10 mouse cellular contexts compared by ENCODE assay signal in genomic region chr2:63454263-63455011, GRCm38 (mm10).
DNase-seq lines count a peak whose midpoint lies in the region; ATAC-seq and TF ChIP-seq lines count a peak whose summit lies in the region.
"Had no signal": no experiment of that assay in that cellular context is flagged by ENCODE, and none has a peak within 500 bp of the region (broad histone marks: within the 10 kb centered on the region; RNA-seq: fewer than 3 reads in every experiment).

No protein-coding gene starts in this region.

- peak; percentile 19 to 39 for DNase-seq in heart, adult 18-20 months
- no peak for DNase-seq in heart, adult 8-10 months (ENCODE audit: low spot score)
- peak; percentile 40 for DNase-seq in CH12.LX (ENCODE audit: extremely low read depth)
- peak; percentile 21 to 34 for DNase-seq in layer of hippocampus, postnatal 36 days
- DNase-seq in embryo, embryonic 9.5 days (ENCODE audit: extremely low spot score), result no peak
- DNase-seq in kidney, postnatal 36 days, result no peak

- TF ChIP-seq RAD21 in CH12.LX (IDR thresholded peaks at IDR 0.05; ENCODE audit: low read depth, low read length), result no peak

- no peaks in the 10 kb centered on the region for H3K27me3 ChIP-seq in CH12.LX (replicated peaks)
- H3K27me3 ChIP-seq: embryonic facial prominence, embryonic 15.5 days had no signal

- H3K79me2 ChIP-seq in CH12.LX (replicated peaks; ENCODE audit: control insufficient read depth, extremely low read depth, insufficient read depth, poor library complexity, severe bottlenecking), result no peaks in the 10 kb centered on the region

- no peak for TF ChIP-seq CTCF in CH12.LX (conservative IDR thresholded peaks at IDR 0.05 in 1 of 2, IDR thresholded peaks at IDR 0.05 in 1 of 2; ENCODE audit: low read depth in 2 of 2, low read length in 2 of 2)

- in situ Hi-C loops in CH12.LX (cut with MboI; ENCODE audit: low pct_ligation_motif_present, low pct_unique_long_range_greater_than_20kb, low sequenced_read_pairs), result no loop called here

- peaks cover 6 to 38% of the 10 kb centered on the region in 2 experiments for H3K4me1 ChIP-seq in CH12.LX (ENCODE audit: control insufficient read depth in 1 of 2, insufficient read depth in 2 of 2)
- H3K4me1 ChIP-seq: embryonic facial prominence, embryonic 15.5 days had no signal

- peak overlapping the region; percentile 54; the same call in 1 of the 2 replicates for H3K27ac ChIP-seq in CH12.LX (ENCODE audit: insufficient read depth, low read depth)
- H3K27ac ChIP-seq: embryonic facial prominence, embryonic 15.5 days; macrophage had no signal

- H3K36me3 ChIP-seq in CH12.LX (replicated peaks in 1 of 2; ENCODE audit: control insufficient read depth in 1 of 2, insufficient read depth in 1 of 2, low read length in 1 of 2), result no peaks in the 10 kb centered on the region
- H3K36me3 ChIP-seq: embryonic facial prominence, embryonic 15.5 days had no signal

- TF ChIP-seq POLR2A in CH12.LX (IDR thresholded peaks at IDR 0.05; ENCODE audit: low read depth, low read length), result no peak

- no peaks in the 10 kb centered on the region for H3K9me3 ChIP-seq in CH12.LX (replicated peaks; ENCODE audit: low read length)
- H3K9me3 ChIP-seq: embryonic facial prominence, embryonic 15.5 days had no signal

- dilution Hi-C loops in CH12.LX (cut with MboI; ENCODE audit: extremely low pct_ligation_motif_present, extremely low pct_unique_long_range_greater_than_20kb, low sequenced_read_pairs), result no loop called here

- no peak for TF ChIP-seq EP300 in CH12.LX (IDR thresholded peaks at IDR 0.05; ENCODE audit: low read length)

- H3K9ac ChIP-seq in CH12.LX (ENCODE audit: insufficient read depth, low read depth), result peak overlapping the region; percentile 66
- H3K9ac ChIP-seq: embryonic facial prominence, embryonic 15.5 days had no signal

- ATAC-seq in frontal cortex, adult (ENCODE audit: low TSS enrichment), result peak; percentile 83
- ATAC-seq in inflammation-experienced regulatory T-cells, adult 6 months, result no peak

- peak overlapping the region; percentile 66 for H3K4me2 ChIP-seq in CH12.LX (ENCODE audit: insufficient read depth, low read depth, poor library complexity, severe bottlenecking)
- H3K4me2 ChIP-seq: embryonic facial prominence, embryonic 15.5 days had no signal

- H3K4me3 ChIP-seq in CH12.LX (replicated peaks in 1 of 3; ENCODE audit: low read depth in 2 of 3, low read length in 2 of 3, poor library complexity in 1 of 3), result no peak overlapping the region
- H3K4me3 ChIP-seq: embryonic facial prominence, embryonic 15.5 days had no signal

TF ChIP-seq in CH12.LX, 34 proteins besides CTCF, POLR2A, EP300 and RAD21:
- 0 out of 2 replicates have a peak, but pooled peaks have one; percentile 23 for TF ChIP-seq BHLHE40 (IDR thresholded peaks at IDR 0.05; ENCODE audit: low read depth, low read length)
- no peak for TF ChIP-seq SIN3A (IDR thresholded peaks at IDR 0.05; ENCODE audit: low read length)
- TF ChIP-seq ZMIZ1 (IDR thresholded peaks at IDR 0.05; ENCODE audit: low read depth, low read length), result no peak
- TF ChIP-seq TCF12 (IDR thresholded peaks at IDR 0.05; ENCODE audit: low read depth, low read length), result peak; percentile 44; the same call in 1 of the 2 replicates
- 0 out of 2 replicates have a peak, but pooled peaks have one; percentile 35 for TF ChIP-seq NRF1 (IDR thresholded peaks at IDR 0.05; ENCODE audit: low read depth, low read length)
- no peak for TF ChIP-seq MAFK (IDR thresholded peaks at IDR 0.05; ENCODE audit: insufficient replicate concordance, low read length)
- no peak for TF ChIP-seq RCOR1 (conservative IDR thresholded peaks at IDR 0.05; ENCODE audit: low read depth, low read length)
- TF ChIP-seq MEF2A (IDR thresholded peaks at IDR 0.05; ENCODE audit: borderline replicate concordance, low read depth, low read length), result peak; percentile 59
- peak; percentile 18; the same call in 1 of the 2 replicates for TF ChIP-seq MAZ (IDR thresholded peaks at IDR 0.05; ENCODE audit: low read depth, low read length)
- TF ChIP-seq ZC3H11A (IDR thresholded peaks at IDR 0.05; ENCODE audit: low read depth, low read length), result no peak
- peak; percentile 60; the same call in 1 of the 2 replicates for TF ChIP-seq MAX (IDR thresholded peaks at IDR 0.05; ENCODE audit: low read length)
- no peak for TF ChIP-seq ETS1 (conservative IDR thresholded peaks at IDR 0.05; ENCODE audit: low read depth, low read length)
- TF ChIP-seq MYC (IDR thresholded peaks at IDR 0.05; ENCODE audit: low read depth, low read length), result no peak
- no peak for TF ChIP-seq JUND (conservative IDR thresholded peaks at IDR 0.05; ENCODE audit: low read depth, low read length)
- TF ChIP-seq IRF4 (IDR thresholded peaks at IDR 0.05; ENCODE audit: low read depth, low read length), result peak; percentile 57; the same call in 1 of the 2 replicates
- TF ChIP-seq SMC3 (IDR thresholded peaks at IDR 0.05; ENCODE audit: low read depth, low read length), result no peak
- TF ChIP-seq JUN (IDR thresholded peaks at IDR 0.05; ENCODE audit: insufficient read depth, low read depth, low read length), result no peak
- TF ChIP-seq KAT2A (IDR thresholded peaks at IDR 0.05; ENCODE audit: insufficient replicate concordance, low read length), result no peak
- TF ChIP-seq POLR2AphosphoS2 (IDR thresholded peaks at IDR 0.05; ENCODE audit: low read depth, low read length), result no peak
- no peak for TF ChIP-seq NELFE (IDR thresholded peaks at IDR 0.05; ENCODE audit: low read depth, low read length)
- TF ChIP-seq HCFC1 (IDR thresholded peaks at IDR 0.05; ENCODE audit: low read depth, low read length), result no peak
- TF ChIP-seq USF1 (IDR thresholded peaks at IDR 0.05; ENCODE audit: low read depth, low read length), result peak; percentile 43; the same call in 1 of the 2 replicates
- TF ChIP-seq ZKSCAN1 (IDR thresholded peaks at IDR 0.05; ENCODE audit: borderline replicate concordance, low read depth, low read length), result no peak
- no peak for TF ChIP-seq PAX5 (IDR thresholded peaks at IDR 0.05; ENCODE audit: low read length)
- TF ChIP-seq TBP (conservative IDR thresholded peaks at IDR 0.05; ENCODE audit: low read depth, low read length), result 0 out of 2 replicates have a peak, but pooled peaks have one; percentile 22

Comparison
In these comparisons a context has a peak if more than half of its experiments do, and no peak if none do; other contexts are left out.
1. DNase-seq: peak in heart, adult 18-20 months (2 of 2), CH12.LX (single experiment) and layer of hippocampus, postnatal 36 days (2 of 2); none in heart, adult 8-10 months (single experiment), embryo, embryonic 9.5 days (single experiment) and kidney, postnatal 36 days (0 of 2).